Mouse (Mus musculus) C2C12 (cell line): Measurements from ENCODE around the gene Pjvk.

Experiments
- CEBPB ChIP-seq: IDR thresholded peaks from one replicate; pipeline ENCODE4 v1.6.1; 2011; ENCODE audit warnings: low read depth, mild to moderate bottlenecking, control low read depth, moderate library complexity
- CTCF ChIP-seq: IDR thresholded peaks from one replicate; pipeline ENCODE4 v1.5.1; 2011; ENCODE audit not compliant: control insufficient read depth, insufficient read depth, insufficient read length
- FOSL1 ChIP-seq: IDR thresholded peaks from one replicate; pipeline ENCODE4 v1.8.0; 2011; ENCODE audit warnings: mild to moderate bottlenecking, low read length; ENCODE audit not compliant: poor library complexity, insufficient read depth, severe bottlenecking
- MAX ChIP-seq: IDR thresholded peaks from one replicate; pipeline ENCODE4 v1.6.1; 2011; ENCODE audit warnings: mild to moderate bottlenecking, control low read depth
- MYOD1 ChIP-seq: IDR thresholded peaks from one replicate; pipeline ENCODE4 v1.6.1; 2011; ENCODE audit warnings: low read depth; ENCODE audit not compliant: control insufficient read depth, insufficient read length
- MYOG ChIP-seq: IDR thresholded peaks from one replicate; pipeline ENCODE4 v1.6.1; 2011; ENCODE audit not compliant: control insufficient read depth, insufficient read length; ENCODE audit errors: extremely low read depth
- USF1 ChIP-seq: IDR thresholded peaks from one replicate; pipeline ENCODE4 v1.6.1; 2011; ENCODE audit warnings: low read depth, mild to moderate bottlenecking, control low read depth, moderate library complexity

DNA sequence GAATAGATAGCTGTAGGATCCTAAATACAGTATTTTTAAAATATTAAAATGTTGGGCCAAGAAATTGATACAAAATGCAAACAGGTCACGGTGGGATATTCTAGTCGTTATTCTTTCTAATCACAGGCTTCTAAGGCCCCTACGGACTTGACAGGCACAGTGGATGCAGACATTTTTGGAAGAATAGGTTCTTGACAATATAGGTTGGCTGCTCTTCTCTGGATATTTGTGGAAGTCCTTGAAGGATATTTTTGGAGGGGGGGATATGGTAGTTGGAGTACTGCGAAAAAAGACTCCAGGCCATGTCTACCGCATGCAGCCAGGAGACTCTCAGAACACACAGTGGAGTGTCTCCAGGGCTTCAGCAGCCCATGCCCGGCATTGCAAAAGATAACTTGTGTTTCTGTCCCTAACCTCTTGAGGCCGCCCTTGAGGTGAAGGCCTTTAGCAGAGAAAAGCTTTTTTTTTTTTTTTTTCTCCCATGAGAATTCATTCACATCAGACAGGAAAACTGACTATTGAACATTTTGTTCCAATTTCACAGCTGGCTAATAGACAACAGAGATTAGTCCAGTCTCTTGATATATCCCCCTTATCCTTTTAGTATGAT is 25.3 kb downstream of the Pjvk start:
- TF ChIP-seq FOSL1, result no peak
- no peak for TF ChIP-seq CTCF
- no peak for TF ChIP-seq MAX
- no peak for TF ChIP-seq MYOD1
- TF ChIP-seq MYOG, result no peak
- no peak for TF ChIP-seq USF1
- TF ChIP-seq CEBPB, result no peak
